Mouse (Mus musculus): Measurements from ENCODE around the gene Zfhx2. TPM values are rescaled to one million over a fixed set of nuclear protein-coding genes. Genes with fewer than 3 reads are reported as not detected.

Zfhx2 gene
- total and polyA plus RNA-seq, 3 experiments, result 0.42 to 3.2 TPM; not detected in 1

DNA sequence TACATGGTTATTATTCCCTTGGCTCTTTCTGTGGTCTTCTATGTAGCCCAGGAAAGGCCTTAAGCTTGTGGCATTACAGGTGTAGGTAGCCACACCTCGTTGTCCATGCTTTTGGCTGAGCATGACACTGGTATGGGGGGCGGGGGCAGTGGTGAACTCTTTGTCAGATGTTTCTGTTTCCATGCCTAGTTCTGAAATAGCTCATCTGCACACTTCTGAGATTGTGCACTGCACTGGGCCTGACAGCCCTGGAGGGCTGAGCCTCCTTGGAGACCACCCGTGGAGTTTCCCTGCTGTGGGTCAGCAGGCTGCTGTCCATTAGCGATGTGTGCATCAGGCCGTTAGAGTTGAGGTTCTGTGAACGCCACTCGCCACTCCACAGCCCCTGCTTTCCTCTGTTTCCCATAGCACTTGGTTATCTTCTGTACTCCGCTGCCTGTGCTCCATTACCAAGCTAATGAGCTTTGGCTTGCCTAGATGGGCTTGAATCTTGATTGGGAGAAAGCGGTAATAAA, 4.5 kb upstream of the Zfhx2 start:
- no peak for DNase-seq (ENCODE audit: low read depth, low spot score)
- Histone ChIP-seq H3K27ac (ENCODE audit: control insufficient read depth, low read depth, low read length) (no peak overlapping the region), H3K9me3 (replicated peaks; ENCODE audit: insufficient read depth, low read length) (no peaks in the 10 kb centered on the region), H3K4me3 (ENCODE audit: control insufficient read depth in 1 of 2, insufficient read depth in 1 of 2, low read depth in 2 of 2, low read length in 2 of 2) (no peak overlapping the region), H3K4me1 (ENCODE audit: control insufficient read depth in 1 of 2, insufficient read depth in 2 of 2, low read length in 2 of 2) (peaks cover 0 to 7% of the 10 kb centered on the region in 2 experiments; a peak in 3 of 4 replicates), H3K9ac (ENCODE audit: control insufficient read depth, low read depth, low read length, poor library complexity, severe bottlenecking) (no peak overlapping the region), H3K36me3 (ENCODE audit: control insufficient read depth in 1 of 2, insufficient read depth in 2 of 2, low read length in 2 of 2) (no peaks in the 10 kb centered on the region; a peak in 1 of 4 replicates), H3K27me3 (ENCODE audit: control insufficient read depth in 1 of 2, insufficient read depth in 2 of 2, low read length in 2 of 2) (no peaks in the 10 kb centered on the region), H3K79me2 (ENCODE audit: control insufficient read depth, insufficient read depth, low read length, poor library complexity) (peaks cover 7% of the 10 kb centered on the region)
- TF ChIP-seq CHD1 (IDR thresholded peaks at IDR 0.05; ENCODE audit: low read depth, low read length) (no peak), SMC3 (IDR thresholded peaks at IDR 0.05; ENCODE audit: low read depth, low read length) (no peak), MAFK (IDR thresholded peaks at IDR 0.05; ENCODE audit: borderline replicate concordance, low read depth, low read length) (no peak), MAZ (IDR thresholded peaks at IDR 0.05; ENCODE audit: low read depth, low read length) (no peak), TAL1 (IDR thresholded peaks at IDR 0.05; ENCODE audit: low read length) (no peak), NRF1 (IDR thresholded peaks at IDR 0.05; ENCODE audit: insufficient read depth, low read depth, low read length, poor library complexity, severe bottlenecking) (no peak), TBP (IDR thresholded peaks at IDR 0.05; ENCODE audit: low read depth, low read length) (no peak), NELFE (IDR thresholded peaks at IDR 0.05; ENCODE audit: low read depth, low read length) (no peak), ZKSCAN1 (IDR thresholded peaks at IDR 0.05; ENCODE audit: low read depth, low read length) (no peak), MEF2A (IDR thresholded peaks at IDR 0.05; ENCODE audit: extremely low read depth, insufficient replicate concordance, low read depth, low read length, poor library complexity, severe bottlenecking) (no peak), MXI1 (IDR thresholded peaks at IDR 0.05; ENCODE audit: low read depth, low read length) (no peak), ETS1 (IDR thresholded peaks at IDR 0.05; ENCODE audit: low read depth, low read length) (no peak), SIN3A (IDR thresholded peaks at IDR 0.05; ENCODE audit: low read length) (no peak), USF1 (IDR thresholded peaks at IDR 0.05; ENCODE audit: low read depth, low read length) (no peak), RAD21 (IDR thresholded peaks at IDR 0.05; ENCODE audit: low read depth, low read length) (no peak), E2F4 (IDR thresholded peaks at IDR 0.05; ENCODE audit: borderline replicate concordance, low read depth, low read length) (no peak), ZMIZ1 (IDR thresholded peaks at IDR 0.05; ENCODE audit: low read depth, low read length) (no peak), JUND (IDR thresholded peaks at IDR 0.05; ENCODE audit: low read depth, low read length) (no peak), GABPA (IDR thresholded peaks at IDR 0.05; ENCODE audit: low read depth, low read length) (no peak), UBTF (IDR thresholded peaks at IDR 0.05; ENCODE audit: borderline replicate concordance, insufficient read depth, low read depth, low read length) (no peak)

GRCm38 (mm10) chr14:55095671-55096070, 3.5 kb upstream of the Zfhx2 start:
- H3K9ac ChIP-seq (ENCODE audit: control insufficient read depth, low read depth, low read length, poor library complexity, severe bottlenecking), result peak overlapping the region; percentile 87
- peaks cover 0 to 12% of the 10 kb centered on the region in 2 experiments; a peak in 3 of 4 replicates for H3K4me1 ChIP-seq (ENCODE audit: control insufficient read depth in 1 of 2, insufficient read depth in 2 of 2, low read length in 2 of 2)
- no peaks in the 10 kb centered on the region for H3K9me3 ChIP-seq (replicated peaks; ENCODE audit: insufficient read depth, low read length)
- H3K79me2 ChIP-seq (ENCODE audit: control insufficient read depth, insufficient read depth, low read length, poor library complexity), result peaks cover 7% of the 10 kb centered on the region
- peak overlapping the region in 1 of 2 experiments; percentile 93; a peak in 3 of 4 replicates for H3K4me3 ChIP-seq (ENCODE audit: control insufficient read depth in 1 of 2, insufficient read depth in 1 of 2, low read depth in 2 of 2, low read length in 2 of 2)
- H3K27ac ChIP-seq (ENCODE audit: control insufficient read depth, low read depth, low read length), result no peak overlapping the region
- H3K27me3 ChIP-seq (ENCODE audit: control insufficient read depth in 1 of 2, insufficient read depth in 2 of 2, low read length in 2 of 2), result no peaks in the 10 kb centered on the region
- peak; percentile 17 for DNase-seq (ENCODE audit: low read depth, low spot score)
- TF ChIP-seq JUND (IDR thresholded peaks at IDR 0.05; ENCODE audit: low read depth, low read length) (no peak), MYB (IDR thresholded peaks at IDR 0.05; ENCODE audit: low read depth, low read length) (no peak), GABPA (IDR thresholded peaks at IDR 0.05; ENCODE audit: low read depth, low read length) (no peak), BHLHE40 (IDR thresholded peaks at IDR 0.05; ENCODE audit: borderline replicate concordance, low read depth, low read length) (no peak), MXI1 (IDR thresholded peaks at IDR 0.05; ENCODE audit: low read depth, low read length) (no peak), USF1 (IDR thresholded peaks at IDR 0.05; ENCODE audit: low read depth, low read length) (no peak), ETS1 (IDR thresholded peaks at IDR 0.05; ENCODE audit: low read depth, low read length) (no peak), POLR2AphosphoS5 (IDR thresholded peaks at IDR 0.05; ENCODE audit: borderline replicate concordance, low read depth, low read length) (no peak), NRF1 (IDR thresholded peaks at IDR 0.05; ENCODE audit: insufficient read depth, low read depth, low read length, poor library complexity, severe bottlenecking) (no peak), SIN3A (IDR thresholded peaks at IDR 0.05; ENCODE audit: low read length) (no peak), KAT2A (conservative IDR thresholded peaks at IDR 0.05; ENCODE audit: low read depth, low read length) (no peak), ZMIZ1 (IDR thresholded peaks at IDR 0.05; ENCODE audit: low read depth, low read length) (no peak), TCF12 (IDR thresholded peaks at IDR 0.05; ENCODE audit: low read depth, low read length) (no peak)
- peaks cover 0 to 4% of the 10 kb centered on the region in 2 experiments; a peak in 1 of 4 replicates for H3K36me3 ChIP-seq (ENCODE audit: control insufficient read depth in 1 of 2, insufficient read depth in 2 of 2, low read length in 2 of 2)

Measured in MEL (cell line).